ENCODE assay signal across 8 mouse cellular contexts in genomic region chr2:27246712-27247486, GRCm38 (mm10). TPM values are rescaled to one million over a fixed set of nuclear protein-coding genes. Genes with fewer than 3 reads are reported as not detected.
DNase-seq lines count a peak whose midpoint lies in the region; ATAC-seq and TF ChIP-seq lines count a peak whose summit lies in the region.

No protein-coding gene starts in this region.

- no peaks in the 10 kb centered on the region for H3K4me1 ChIP-seq in midbrain, embryonic 14.5 days (ENCODE audit: control insufficient read depth, insufficient read depth, low read length)
- H3K4me1 ChIP-seq in midbrain, embryonic 10.5 days: peaks cover 20% of the 10 kb centered on the region
- H3K4me1 ChIP-seq in liver, postnatal 0 days (ENCODE audit: insufficient read depth): peaks cover 12% of the 10 kb centered on the region; the same call in 1 of the 2 replicates

- WGBS in midbrain, embryonic 14.5 days: 51% methylated on average over 7 of the region's 7 CpGs
- 60% methylated on average over 7 of the region's 7 CpGs for WGBS in midbrain, embryonic 10.5 days
- WGBS in large intestine, adult 2 months: 9% methylated on average over 7 of the region's 7 CpGs
- WGBS in liver, postnatal 0 days (ENCODE audit: insufficient replicate concordance): 20% methylated on average over 7 of the region's 7 CpGs

- H3K9me3 ChIP-seq in midbrain, embryonic 14.5 days (ENCODE audit: control insufficient read depth, low read length): no peaks in the 10 kb centered on the region
- no peaks in the 10 kb centered on the region for H3K9me3 ChIP-seq in midbrain, embryonic 10.5 days (replicated peaks)
- H3K9me3 ChIP-seq in liver, postnatal 0 days (ENCODE audit: low read length): no peaks in the 10 kb centered on the region

- peak; percentile 59 for DNase-seq in midbrain, embryonic 14.5 days
- DNase-seq in midbrain, embryonic 10.5 days (ENCODE audit: low spot score): no peak
- DNase-seq in heart, postnatal 25 days (ENCODE audit: low spot score): peak; percentile 90
- DNase-seq in large intestine, adult 2 months (ENCODE audit: low read depth, low spot score): peak; percentile 56
- peak; percentile 87 for DNase-seq in liver, postnatal 0 days
- DNase-seq in right cerebral cortex, adult 18-20 months: peak; percentile 76

- H3K4me3 ChIP-seq in midbrain, embryonic 14.5 days (replicated peaks; ENCODE audit: low read depth, low read length): no peak overlapping the region
- no peak overlapping the region for H3K4me3 ChIP-seq in midbrain, embryonic 10.5 days
- peak overlapping the region; percentile 48 for H3K4me3 ChIP-seq in liver, postnatal 0 days (ENCODE audit: low read depth, low read length)

- TF ChIP-seq EP300 in liver, postnatal 0 days (IDR thresholded peaks at IDR 0.05; ENCODE audit: low read depth): 0 out of 2 replicates have a peak, but pooled peaks have one; percentile 49

- no peak overlapping the region for H3K27ac ChIP-seq in midbrain, embryonic 14.5 days (replicated peaks; ENCODE audit: low read depth, low read length)
- H3K27ac ChIP-seq in midbrain, embryonic 10.5 days (replicated peaks): no peak overlapping the region
- peak overlapping the region; percentile 98 for H3K27ac ChIP-seq in liver, postnatal 0 days (ENCODE audit: low read depth)

- 0 out of 2 replicates have a peak, but pooled peaks have one; percentile 4 for TF ChIP-seq CTCF in liver, postnatal 0 days (IDR thresholded peaks at IDR 0.05; ENCODE audit: low read depth)

- no peak overlapping the region for H3K4me2 ChIP-seq in midbrain, embryonic 14.5 days (ENCODE audit: low read length)
- H3K4me2 ChIP-seq in liver, postnatal 0 days (ENCODE audit: low read depth, low read length): peak overlapping the region; percentile 71

- H3K36me3 ChIP-seq in midbrain, embryonic 14.5 days (ENCODE audit: control insufficient read depth, insufficient read depth, low read length): no peaks in the 10 kb centered on the region
- H3K36me3 ChIP-seq in midbrain, embryonic 10.5 days: no peaks in the 10 kb centered on the region
- H3K36me3 ChIP-seq in liver, postnatal 0 days (replicated peaks; ENCODE audit: insufficient read depth, low read length): no peaks in the 10 kb centered on the region

- no peak for ATAC-seq in midbrain, embryonic 14.5 days (ENCODE audit: low FRiP score, low TSS enrichment)
- ATAC-seq in frontal cortex, adult (ENCODE audit: low TSS enrichment): peak; percentile 91
- peak; percentile 82 for ATAC-seq in liver, postnatal 0 days
- ATAC-seq in erythroid progenitor cell, adult 5-6 weeks (replicated peaks; ENCODE audit: low FRiP score, poor library complexity, severe bottlenecking): no peak

- intact Hi-C loops in heart, postnatal 25 days (cut with DNase I): no loop called here

- no peak overlapping the region for H3K9ac ChIP-seq in midbrain, embryonic 14.5 days (replicated peaks; ENCODE audit: low read length)
- H3K9ac ChIP-seq in liver, postnatal 0 days (replicated peaks): peak overlapping the region; percentile 65

- H3K27me3 ChIP-seq in midbrain, embryonic 14.5 days (ENCODE audit: control insufficient read depth, insufficient read depth, low read length): no peaks in the 10 kb centered on the region
- H3K27me3 ChIP-seq in midbrain, embryonic 10.5 days (ENCODE audit: low read depth, poor library complexity, severe bottlenecking): no peaks in the 10 kb centered on the region
- no peaks in the 10 kb centered on the region for H3K27me3 ChIP-seq in liver, postnatal 0 days (ENCODE audit: insufficient read depth, low read length)

RNA-seq across cellular contexts. Expression of gene Sardh, which starts 1.2 kb away (rescaled TPM):
- polyA plus RNA-seq in midbrain, embryonic 14.5 days (2014; fragmentation: Nextera tagmentation; extraction: Ambion mirVana): 3.2 and 4.5 TPM in 2 replicates
- polyA plus RNA-seq in midbrain, embryonic 10.5 days (2016; fragmentation: Nextera tagmentation; extraction: Ambion mirVana): 1.0 and 3.7 TPM in 2 replicates
- total RNA-seq in heart, postnatal 25 days (2021): 10 to 100 TPM in 1 of 2 experiments, 1 to 10 TPM in 1; 9.7 to 10.2 TPM
- polyA plus RNA-seq in large intestine, adult 2 months (2012; rRNA removed): 2.1 and 3.4 TPM in 2 replicates
- 145 and 152 TPM in 2 replicates for polyA plus RNA-seq in liver, postnatal 0 days (2015; fragmentation: Nextera tagmentation; extraction: Ambion mirVana)
- total RNA-seq in erythroid progenitor cell, adult 5-6 weeks (2015; ENCODE audit: low replicate concordance): not detected in 2 replicates
- total RNA-seq in erythroid progenitor cell, adult 5-6 weeks (2017; ENCODE audit: low replicate concordance): not detected in 2 replicates

Comparison
In these comparisons a context has a peak if more than half of its experiments do, and no peak if none do; other contexts are left out.
1. ATAC-seq: peak in frontal cortex, adult (single experiment) and liver, postnatal 0 days (single experiment); none in midbrain, embryonic 14.5 days (single experiment) and erythroid progenitor cell, adult 5-6 weeks (single experiment).
2. RNA of gene Sardh, which starts 1.2 kb away (polyA plus RNA-seq): 145 to 152 TPM in liver, postnatal 0 days; 3.2 to 4.5 TPM in midbrain, embryonic 14.5 days, 2.1 to 3.4 TPM in large intestine, adult 2 months and 1.0 to 3.7 TPM in midbrain, embryonic 10.5 days; every median in the first group is over 10 times any median in the second.